Mouse (Mus musculus) CH12.LX (cell line): ENCODE data around the gene Bnc2. TPM values are rescaled to one million over a fixed set of nuclear protein-coding genes. Genes with fewer than 3 reads are reported as not detected.

Source experiments
- DNase-seq: peaks from one replicate; pipeline ENCODE4 v3.0.0-alpha.2; 2013; ENCODE audit errors: extremely low read depth
- H3K27ac ChIP-seq: 2 replicates; pipeline ENCODE4 v1.5.1; 2012; ENCODE audit warnings: low read depth, mild to moderate bottlenecking, control low read depth, moderate library complexity; ENCODE audit not compliant: insufficient read depth
- H3K27me3 ChIP-seq: replicated peaks from 2 replicates; pipeline ENCODE3; 2012; ENCODE audit warnings: inconsistent platforms
- H3K36me3 ChIP-seq, 2 experiments: replicated peaks in 1 of 2; 2 replicates each; pipeline versions ENCODE3 to v1.6.1; 2012; ENCODE audit warnings: inconsistent platforms in 1 of 2, low read length in 1 of 2, mild to moderate bottlenecking in 1 of 2, mixed read lengths in 1 of 2, moderate library complexity in 1 of 2; ENCODE audit not compliant: control insufficient read depth in 1 of 2, insufficient read depth in 1 of 2
- H3K4me1 ChIP-seq, 2 experiments: 2 replicates each; pipeline ENCODE4 v1.6.1; 2012; ENCODE audit warnings: inconsistent platforms in 1 of 2, moderate library complexity in 1 of 2; ENCODE audit not compliant: insufficient read depth in 2 of 2, control insufficient read depth in 1 of 2
- H3K4me2 ChIP-seq: 2 replicates; pipeline ENCODE4 v1.6.1; 2012; ENCODE audit warnings: low read depth, mild to moderate bottlenecking, control low read depth; ENCODE audit not compliant: poor library complexity, insufficient read depth, severe bottlenecking
- H3K4me3 ChIP-seq, 3 experiments: fragments of 150-350 bp in 1 of 3; sonication (generic) in 1 of 3; replicated peaks in 1 of 3; 2 replicates each; pipeline versions ENCODE3 to v1.5.1; 2011 to 2012; ENCODE audit warnings: low read depth in 2 of 3, low read length in 2 of 3, mild to moderate bottlenecking in 2 of 3, moderate library complexity in 2 of 3, control low read depth in 1 of 3, improper control_type of control experiment in 1 of 3, inconsistent platforms in 1 of 3, mixed read lengths in 1 of 3; ENCODE audit not compliant: poor library complexity in 1 of 3
- H3K79me2 ChIP-seq: replicated peaks from 2 replicates; pipeline ENCODE4 v1.6.1; 2012; ENCODE audit warnings: mild to moderate bottlenecking, moderate library complexity; ENCODE audit not compliant: control insufficient read depth, poor library complexity, insufficient read depth, severe bottlenecking; ENCODE audit errors: extremely low read depth
- H3K9ac ChIP-seq: 2 replicates; pipeline ENCODE4 v1.6.1; 2012; ENCODE audit warnings: low read depth, mild to moderate bottlenecking, control low read depth, moderate library complexity; ENCODE audit not compliant: insufficient read depth
- H3K9me3 ChIP-seq: replicated peaks from 2 replicates; pipeline ENCODE3; 2012; ENCODE audit warnings: low read length, inconsistent platforms, mixed read lengths
- CHD2 ChIP-seq: IDR thresholded peaks from 2 replicates; pipeline ENCODE4 v1.6.1; 2011; ENCODE audit warnings: low read length, improper control_type of control experiment
- E2F4 ChIP-seq: IDR thresholded peaks from 2 replicates; pipeline ENCODE4 v1.6.1; 2011; ENCODE audit warnings: low read depth, low read length, improper control_type of control experiment; ENCODE audit not compliant: insufficient replicate concordance
- ELF1 ChIP-seq: IDR thresholded peaks from 2 replicates; pipeline ENCODE4 v1.6.1; 2014; ENCODE audit warnings: low read depth, mild to moderate bottlenecking, inconsistent platforms, low read length, improper control_type of control experiment
- EP300 ChIP-seq: IDR thresholded peaks from 2 replicates; pipeline ENCODE4 v1.6.1; 2011; ENCODE audit warnings: low read length, improper control_type of control experiment
- ETS1 ChIP-seq: conservative IDR thresholded peaks from 2 replicates; pipeline ENCODE4 v1.6.1; 2012; ENCODE audit warnings: low read depth, mild to moderate bottlenecking, inconsistent platforms, low read length, improper control_type of control experiment, moderate library complexity
- GABPA ChIP-seq: IDR thresholded peaks from 2 replicates; pipeline ENCODE4 v1.6.1; 2012; ENCODE audit warnings: low read depth, low read length, improper control_type of control experiment, inconsistent platforms; ENCODE audit not compliant: insufficient replicate concordance
- IRF4 ChIP-seq: IDR thresholded peaks from 2 replicates; pipeline ENCODE4 v1.6.1; 2014; ENCODE audit warnings: low read depth, mild to moderate bottlenecking, inconsistent platforms, low read length, improper control_type of control experiment
- JUN ChIP-seq: IDR thresholded peaks from 2 replicates; pipeline ENCODE4 v1.6.1; 2011; ENCODE audit warnings: low read depth, mild to moderate bottlenecking, low read length, improper control_type of control experiment, moderate library complexity; ENCODE audit not compliant: insufficient read depth
- JUND ChIP-seq: conservative IDR thresholded peaks from 2 replicates; pipeline ENCODE4 v1.6.1; 2011; ENCODE audit warnings: low read depth, low read length, improper control_type of control experiment
- KAT2A ChIP-seq: IDR thresholded peaks from 2 replicates; pipeline ENCODE4 v1.6.1; 2012; ENCODE audit warnings: low read length, improper control_type of control experiment, inconsistent platforms; ENCODE audit not compliant: insufficient replicate concordance
- MAFK ChIP-seq: IDR thresholded peaks from 2 replicates; pipeline ENCODE4 v1.6.1; 2011; ENCODE audit warnings: low read length, improper control_type of control experiment; ENCODE audit not compliant: insufficient replicate concordance
- MAX ChIP-seq: IDR thresholded peaks from 2 replicates; pipeline ENCODE4 v1.6.1; 2011; ENCODE audit warnings: low read length, improper control_type of control experiment
- MAZ ChIP-seq: IDR thresholded peaks from 2 replicates; pipeline ENCODE4 v1.6.1; 2012; ENCODE audit warnings: low read depth, mild to moderate bottlenecking, inconsistent platforms, low read length, improper control_type of control experiment, moderate library complexity
- MEF2A ChIP-seq: IDR thresholded peaks from 2 replicates; pipeline ENCODE4 v1.6.1; 2014; ENCODE audit warnings: low read depth, mild to moderate bottlenecking, inconsistent platforms, low read length, improper control_type of control experiment, borderline replicate concordance
- MXI1 ChIP-seq: IDR thresholded peaks from 2 replicates; pipeline ENCODE4 v1.6.1; 2011; ENCODE audit warnings: mild to moderate bottlenecking, low read depth, low read length, improper control_type of control experiment
- MYC ChIP-seq: IDR thresholded peaks from 2 replicates; pipeline ENCODE4 v1.6.1; 2011; ENCODE audit warnings: low read depth, mild to moderate bottlenecking, improper control_type of control experiment, low read length
- NELFE ChIP-seq: IDR thresholded peaks from 2 replicates; pipeline ENCODE4 v1.6.1; 2011; ENCODE audit warnings: low read depth, low read length, improper control_type of control experiment
- PAX5 ChIP-seq: IDR thresholded peaks from 2 replicates; pipeline ENCODE4 v1.6.1; 2012; ENCODE audit warnings: low read length, inconsistent platforms, mixed read lengths
- POLR2A ChIP-seq: IDR thresholded peaks from 2 replicates; pipeline ENCODE4 v1.6.1; 2011; ENCODE audit warnings: low read depth, mild to moderate bottlenecking, improper control_type of control experiment, low read length
- POLR2AphosphoS2 ChIP-seq: IDR thresholded peaks from 2 replicates; pipeline ENCODE4 v1.6.1; 2011; ENCODE audit warnings: low read depth, low read length, improper control_type of control experiment
- SIN3A ChIP-seq: IDR thresholded peaks from 2 replicates; pipeline ENCODE4 v1.6.1; 2012; ENCODE audit warnings: low read length, improper control_type of control experiment, inconsistent platforms
- SMC3 ChIP-seq: IDR thresholded peaks from 2 replicates; pipeline ENCODE4 v1.6.1; 2011; ENCODE audit warnings: low read depth, low read length, improper control_type of control experiment
- TBP ChIP-seq: conservative IDR thresholded peaks from 2 replicates; pipeline ENCODE4 v1.6.1; 2011; ENCODE audit warnings: low read depth, low read length, improper control_type of control experiment
- UBTF ChIP-seq: IDR thresholded peaks from 2 replicates; pipeline ENCODE4 v1.6.1; 2012; ENCODE audit warnings: low read depth, mild to moderate bottlenecking, inconsistent platforms, low read length, improper control_type of control experiment, moderate library complexity
- USF2 ChIP-seq: conservative IDR thresholded peaks from 2 replicates; pipeline ENCODE4 v1.6.1; 2011; ENCODE audit warnings: low read depth, low read length, improper control_type of control experiment
- ZKSCAN1 ChIP-seq: IDR thresholded peaks from 2 replicates; pipeline ENCODE4 v1.6.1; 2012; ENCODE audit warnings: low read depth, inconsistent platforms, low read length, improper control_type of control experiment, borderline replicate concordance
- ZNF384 ChIP-seq: IDR thresholded peaks from 2 replicates; pipeline ENCODE4 v1.6.1; 2012; ENCODE audit warnings: low read depth, low read length, improper control_type of control experiment, inconsistent platforms
- dilution Hi-C: fragments of 300-500 bp; cut with MboI; formaldehyde crosslinking; loops from 2 replicates; pipeline ENCODE4 v1.14.3; 2020; ENCODE audit warnings: low sequenced_read_pairs; ENCODE audit not compliant: extremely low pct_unique_long_range_greater_than_20kb, extremely low pct_ligation_motif_present
- in situ Hi-C: fragments of 300-500 bp; cut with MboI; formaldehyde crosslinking; loops from 3 replicates; pipeline ENCODE4 v1.14.3; 2019; ENCODE audit warnings: low sequenced_read_pairs, low pct_ligation_motif_present, low pct_unique_long_range_greater_than_20kb, mixed read lengths
- polyA plus RNA-seq: library from polyadenylated mRNA; unstranded; fragments of >175 nt; gene quantifications from 2 replicates; pipeline ENCODE4 v1.2.1, GENCODE M21; 2012; ENCODE audit warnings: low read depth; ENCODE audit not compliant: insufficient read length
- total RNA-seq, 2 experiments: library from RNA; depleted of rRNA; stranded (reverse); fragments of 300-350 nt in 1 of 2; fragments of >200 nt in 1 of 2; gene quantifications; 2 replicates each; pipeline ENCODE4 v1.2.3; 2012 to 2014

Gene Bnc2
- total and polyA plus RNA-seq, 3 experiments: not detected

- no peaks in the 10 kb centered on the region for H3K27me3 ChIP-seq
- in situ Hi-C loops: no loop called here
- H3K27ac ChIP-seq: no peak overlapping the region
- H3K36me3 ChIP-seq: no peaks in the 10 kb centered on the region
- TF ChIP-seq TBP (no peak), MYC (no peak), IRF4 (no peak), CHD2 (no peak), NELFE (no peak), MXI1 (no peak), SMC3 (no peak), MAZ (no peak), MAFK (no peak), USF2 (no peak), E2F4 (no peak), POLR2AphosphoS2 (no peak), JUND (no peak), PAX5 (no peak), POLR2A (no peak)
- TF ChIP-seq, all 38 proteins: peak for 0
- H3K9ac ChIP-seq: no peak overlapping the region
- H3K4me3 ChIP-seq: no peak overlapping the region
- no peaks in the 10 kb centered on the region for H3K4me1 ChIP-seq
- H3K4me2 ChIP-seq: no peak overlapping the region
- peaks cover 59% of the 10 kb centered on the region for H3K9me3 ChIP-seq
- no peaks in the 10 kb centered on the region for H3K79me2 ChIP-seq
- dilution Hi-C loops: no loop called here
- no peak for DNase-seq
Observed at GRCm38 (mm10) chr4:84330509-84330908, 344.6 kb downstream of the Bnc2 start.

DNA sequence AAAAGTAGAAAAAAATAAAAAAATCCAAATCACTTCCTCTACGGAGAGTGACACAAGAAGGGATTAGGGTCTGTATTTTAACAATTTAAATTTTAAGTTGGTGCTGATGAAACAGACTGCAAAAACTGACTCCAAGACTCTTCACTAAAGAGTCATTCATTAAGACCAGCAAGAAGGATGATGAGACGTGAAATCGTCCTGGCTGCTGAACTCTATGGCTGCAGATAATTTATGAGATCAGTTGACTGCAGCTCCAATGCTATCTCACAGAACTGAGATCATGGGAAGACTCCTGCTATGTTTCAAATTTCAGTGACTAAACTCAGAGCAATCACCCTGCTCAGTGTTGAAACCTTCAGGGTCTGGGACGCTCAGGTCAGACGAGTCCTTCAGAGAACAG, 345.4 kb downstream of the Bnc2 start:
- Histone ChIP-seq H3K27me3 (no peaks in the 10 kb centered on the region), H3K4me1 (no peaks in the 10 kb centered on the region), H3K36me3 (no peaks in the 10 kb centered on the region), H3K79me2 (no peaks in the 10 kb centered on the region)
- in situ Hi-C loops: no loop called here
- TF ChIP-seq GABPA: no peak
- TF ChIP-seq MYC: no peak
- TF ChIP-seq E2F4: no peak
- no peak for TF ChIP-seq POLR2AphosphoS2
- no peak for TF ChIP-seq MAZ
- no peak for TF ChIP-seq ELF1
- TF ChIP-seq UBTF: no peak
- no peak for TF ChIP-seq JUN
- no peak for TF ChIP-seq SMC3
- no peak for TF ChIP-seq JUND
- TF ChIP-seq EP300: no peak
- no peak for TF ChIP-seq ZNF384
- no peak for TF ChIP-seq KAT2A
- TF ChIP-seq USF2: no peak
- no peak for TF ChIP-seq MEF2A
- no peak for TF ChIP-seq ZKSCAN1
- no peak for TF ChIP-seq SIN3A
- no peak for TF ChIP-seq MAX
- no peak for TF ChIP-seq ETS1
- TF ChIP-seq, all 38 proteins: peak for 0
- Histone ChIP-seq H3K27ac (no peak overlapping the region), H3K9ac (no peak overlapping the region), H3K4me3 (no peak overlapping the region), H3K4me2 (no peak overlapping the region), H3K9me3 (peaks cover 64% of the 10 kb centered on the region)
- no peak for DNase-seq
- dilution Hi-C loops: no loop called here
